In genomic region chr19:46759096-46759495, GRCm38 (mm10) we compare ENCODE assay signal across 19 mouse cellular contexts. TPM values are rescaled to one million over a fixed set of nuclear protein-coding genes. Genes with fewer than 3 reads are reported as not detected.
A peak's percentile ranks its signal among the peaks of the same experiment; 100 is the strongest.
DNase-seq lines count a peak whose midpoint lies in the region; ATAC-seq and TF ChIP-seq lines count a peak whose summit lies in the region.
"Had no signal": no experiment of that assay in that cellular context is flagged by ENCODE, and none has a peak within 500 bp of the region (broad histone marks: within the 10 kb centered on the region; RNA-seq: fewer than 3 reads in every experiment).

No protein-coding gene starts in this region.

- H3K4me3 ChIP-seq in stomach, embryonic 15.5 days (replicated peaks), result no peak overlapping the region
- H3K4me3 ChIP-seq in stomach, postnatal 0 days (ENCODE audit: low read depth, low read length), result no peak overlapping the region
- H3K4me3 ChIP-seq: erythroblast, embryonic 14.5 days; forebrain, embryonic 15.5 days; heart, embryonic 15.5 days; hindbrain, embryonic 10.5 days; limb, embryonic 15.5 days had no signal

- peaks cover 9% of the 10 kb centered on the region for H3K27me3 ChIP-seq in stomach, embryonic 15.5 days (replicated peaks)
- H3K27me3 ChIP-seq in stomach, postnatal 0 days (ENCODE audit: control insufficient read depth, insufficient read depth, low read length), result no peaks in the 10 kb centered on the region

- no peak overlapping the region for H3K9ac ChIP-seq in stomach, embryonic 15.5 days
- H3K9ac ChIP-seq in stomach, postnatal 0 days (ENCODE audit: low read length), result no peak overlapping the region
- H3K9ac ChIP-seq: forebrain, embryonic 15.5 days; heart, embryonic 15.5 days; limb, embryonic 15.5 days had no signal

- TF ChIP-seq CTCF in stomach, postnatal 0 days (IDR thresholded peaks at IDR 0.05; ENCODE audit: low read depth), result no peak

- no peaks in the 10 kb centered on the region for H3K36me3 ChIP-seq in stomach, embryonic 15.5 days
- H3K36me3 ChIP-seq in stomach, postnatal 0 days (ENCODE audit: control insufficient read depth, insufficient read depth, low read length), result no peaks in the 10 kb centered on the region
- H3K36me3 ChIP-seq: forebrain, embryonic 15.5 days; heart, embryonic 15.5 days; hindbrain, embryonic 10.5 days; limb, embryonic 15.5 days had no signal

- WGBS in stomach, embryonic 15.5 days, result 62% methylated on average over 8 of the region's 8 CpGs
- WGBS in stomach, postnatal 0 days, result 55% methylated on average over 8 of the region's 8 CpGs

- no peak for TF ChIP-seq EP300 in stomach, postnatal 0 days (optimal IDR thresholded peaks at IDR 0.05)

- no peak for ATAC-seq in stomach, embryonic 15.5 days (ENCODE audit: insufficient read depth, low FRiP score, low read depth)
- no peak for ATAC-seq in stomach, postnatal 0 days (ENCODE audit: low FRiP score, low TSS enrichment)
- ATAC-seq: forebrain, embryonic 15.5 days; midbrain, embryonic 16.5 days had no signal

- H3K4me2 ChIP-seq in stomach, embryonic 15.5 days, result no peak overlapping the region
- no peak overlapping the region for H3K4me2 ChIP-seq in stomach, postnatal 0 days (replicated peaks; ENCODE audit: low read depth)
- H3K4me2 ChIP-seq: forebrain, embryonic 15.5 days; heart, embryonic 15.5 days; limb, embryonic 15.5 days had no signal

- H3K9me3 ChIP-seq in stomach, embryonic 15.5 days, result no peaks in the 10 kb centered on the region
- H3K9me3 ChIP-seq in stomach, postnatal 0 days (ENCODE audit: control insufficient read depth, low read length), result no peaks in the 10 kb centered on the region
- H3K9me3 ChIP-seq: forebrain, embryonic 15.5 days; heart, embryonic 15.5 days; hindbrain, embryonic 10.5 days; limb, embryonic 15.5 days had no signal

- H3K4me1 ChIP-seq in stomach, embryonic 15.5 days, result peaks cover 13% of the 10 kb centered on the region
- H3K4me1 ChIP-seq in stomach, postnatal 0 days (replicated peaks; ENCODE audit: control insufficient read depth, insufficient read depth), result no peaks in the 10 kb centered on the region

- DNase-seq in heart, adult 11 months, result peak; percentile 87
- no peak for DNase-seq in heart, adult 8-10 months (ENCODE audit: low spot score)
- no peak for DNase-seq in stomach, postnatal 0 days (ENCODE audit: low spot score)
- DNase-seq in induced T-regulatory cell, adult 2 months (ENCODE audit: low read depth), result peak; percentile 66
- DNase-seq in thymus, postnatal 4 days, result peak; percentile 35
- DNase-seq in layer of hippocampus, adult 8-10 months (ENCODE audit: low spot score in 2 of 2), result no peak
- DNase-seq in spleen, postnatal 10 days (ENCODE audit: low spot score in 2 of 2), result no peak
- DNase-seq: cerebellum, adult 18-20 months; kidney, adult 9 months; kidney, postnatal 36 days; lung, adult 18-20 months; right cerebral cortex, postnatal 14 days had no signal

- 0 out of 2 replicates have a peak overlapping the region, but pooled peaks have one; percentile 7 for H3K27ac ChIP-seq in stomach, embryonic 15.5 days
- H3K27ac ChIP-seq in stomach, postnatal 0 days (replicated peaks), result no peak overlapping the region
- H3K27ac ChIP-seq: forebrain, embryonic 15.5 days; heart, embryonic 15.5 days; hindbrain, embryonic 10.5 days; limb, embryonic 15.5 days had no signal

RNA-seq across cellular contexts. Expression of gene Cnnm2, which starts 2.3 kb away (rescaled TPM):
- total RNA-seq in heart, adult 8-10 months (2022), result 1 to 10 TPM; 5.2 to 8.4 (median 6.0) TPM
- 3.1 and 3.9 TPM in 2 replicates for polyA plus RNA-seq in stomach, embryonic 15.5 days (2015; fragmentation: Nextera tagmentation; extraction: Ambion mirVana)
- 2.0 and 2.1 TPM in 2 replicates for polyA plus RNA-seq in stomach, postnatal 0 days (2015; fragmentation: Nextera tagmentation; extraction: Ambion mirVana)
- total RNA-seq in layer of hippocampus, adult 8-10 months (2022), result 10 to 100 TPM; 35.6 to 43.6 (median 39.9) TPM

RNA-seq across cellular contexts. Expression of gene As3mt, which starts 51.8 kb away (rescaled TPM):
- 100 to 1,000 TPM in 2 of 4 experiments, 10 to 100 TPM in 2; 91.3 to 104 (median 98.7) TPM for total RNA-seq in heart, adult 8-10 months (2022)
- polyA plus RNA-seq in stomach, embryonic 15.5 days (2015; fragmentation: Nextera tagmentation; extraction: Ambion mirVana), result 28.9 and 33.0 TPM in 2 replicates
- polyA plus RNA-seq in stomach, postnatal 0 days (2015; fragmentation: Nextera tagmentation; extraction: Ambion mirVana), result 17.0 and 17.7 TPM in 2 replicates
- 10 to 100 TPM; 25.3 to 33.0 (median 29.8) TPM for total RNA-seq in layer of hippocampus, adult 8-10 months (2022)

Comparison
In these comparisons a context has a peak if more than half of its experiments do, and no peak if none do; other contexts are left out.
1. DNase-seq: peak in heart, adult 11 months (single experiment), induced T-regulatory cell, adult 2 months (single experiment) and thymus, postnatal 4 days (single experiment); none in heart, adult 8-10 months (single experiment), stomach, postnatal 0 days (single experiment), layer of hippocampus, adult 8-10 months (0 of 2) and spleen, postnatal 10 days (0 of 2).